Mouse (Mus musculus) heart, embryonic 12.5 days (tissue): ENCODE measurements around the gene Spr. TPM values are rescaled to one million over a fixed set of nuclear protein-coding genes. Genes with fewer than 3 reads are reported as not detected.
"Not testable (repeated sequence)": the region's sequence is repeated elsewhere in the genome, so short reads cannot be mapped to it uniquely, and the experiment has no call there.

Experiments used
- ATAC-seq: fragments of 200-750 bp; cut with Nextera tagmentation; 2 replicates; pipeline ENCODE4 v1.8.0; 2017; ENCODE audit warnings: moderate TSS enrichment, moderate library complexity; ENCODE audit not compliant: insufficient number of reproducible peaks, low FRiP score
- H3K27ac ChIP-seq: fragments of 300-500 bp; sonication (generic); 2 replicates; pipeline ENCODE4 v1.5.1; 2016; ENCODE audit warnings: mild to moderate bottlenecking, moderate library complexity; ENCODE audit not compliant: poor library complexity, severe bottlenecking
- H3K27me3 ChIP-seq: fragments of 300-500 bp; sonication (generic); replicated peaks from 2 replicates; pipeline ENCODE4 v1.6.1; 2016; ENCODE audit warnings: mild to moderate bottlenecking, moderate library complexity
- H3K36me3 ChIP-seq: fragments of 300-500 bp; sonication (generic); 2 replicates; pipeline ENCODE4 v1.6.1; 2016; ENCODE audit warnings: mild to moderate bottlenecking, moderate library complexity
- H3K4me1 ChIP-seq: fragments of 300-500 bp; sonication (generic); replicated peaks from 2 replicates; pipeline ENCODE4 v1.6.1; 2016; ENCODE audit warnings: mild to moderate bottlenecking
- H3K4me2 ChIP-seq: fragments of 300-500 bp; sonication (generic); 2 replicates; pipeline ENCODE4 v1.6.1; 2016; ENCODE audit warnings: mild to moderate bottlenecking, moderate library complexity
- H3K4me3 ChIP-seq: fragments of 300-500 bp; sonication (generic); 2 replicates; pipeline ENCODE4 v1.5.1; 2016; ENCODE audit warnings: mild to moderate bottlenecking
- H3K9ac ChIP-seq: fragments of 300-500 bp; sonication (generic); 2 replicates; pipeline ENCODE4 v1.6.1; 2016; ENCODE audit warnings: mild to moderate bottlenecking, moderate library complexity
- H3K9me3 ChIP-seq: fragments of 300-500 bp; sonication (generic); replicated peaks from 2 replicates; pipeline ENCODE4 v1.6.1; 2016; ENCODE audit warnings: mild to moderate bottlenecking, moderate library complexity
- WGBS: fragments of 180-500 bp; shearing (Covaris S2); methylation state at CpG from one replicate; pipeline ENCODE4 v1.1.7; 2016; 5-methylcytosine and 5-hydroxymethylcytosine counted together
- polyA plus RNA-seq: library from polyadenylated mRNA; unstranded; fragments of >200 nt; fragmentation: Nextera tagmentation; extraction: Ambion mirVana; gene quantifications from 2 replicates; pipeline ENCODE4 v1.2.1, GENCODE M21; 2016

The Spr gene
- polyA plus RNA-seq: 51.2 and 53.7 TPM in 2 replicates

DNA sequence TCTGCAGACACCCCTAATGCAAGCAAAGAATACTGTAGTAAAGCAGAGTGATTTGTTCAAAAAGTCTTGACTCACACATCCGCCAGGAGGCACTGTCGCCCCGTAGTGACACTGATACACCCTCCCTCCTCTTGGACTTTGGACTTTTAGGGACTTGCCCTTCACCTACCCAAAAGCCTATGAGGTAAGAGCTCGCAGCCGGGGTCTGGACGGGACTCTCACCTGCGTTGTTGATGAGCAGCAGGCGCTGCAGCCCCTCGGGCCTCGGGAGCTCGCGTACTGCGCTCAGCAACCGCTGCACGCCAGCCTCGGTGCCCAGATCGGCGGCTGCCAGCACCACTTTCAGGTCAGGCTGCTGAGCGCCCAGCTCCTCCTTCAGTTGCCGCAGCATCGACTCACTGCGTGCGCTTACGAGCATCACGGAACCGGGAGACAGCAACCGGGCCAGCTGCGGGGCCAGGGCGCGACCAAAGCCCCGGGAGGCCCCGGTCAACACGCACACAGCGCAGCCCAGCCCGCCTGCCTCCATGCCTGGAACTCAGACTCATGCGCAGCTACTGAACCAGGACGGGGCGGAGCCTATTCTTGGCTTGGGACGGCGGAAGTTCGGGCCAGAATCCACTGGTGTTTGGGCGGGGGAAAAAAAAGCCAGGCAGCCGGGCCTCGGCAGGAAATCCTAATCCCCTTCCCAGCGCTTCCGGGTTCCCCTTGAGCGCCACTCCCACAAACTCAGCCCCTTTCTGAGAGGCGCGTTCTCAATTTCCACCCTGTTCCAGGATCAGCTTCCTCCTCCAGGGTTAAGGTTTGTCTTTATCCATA, at the start of gene Spr:
Spr (minus strand) TSS at position 550 of the 819 bp plus-strand sequence.
- no peaks in the 10 kb centered on the region for H3K27me3 ChIP-seq
- peak within 1 kb of the TSS; percentile 82 for H3K9ac ChIP-seq
- peak within 1 kb of the TSS; percentile 93 for H3K27ac ChIP-seq
- H3K4me3 ChIP-seq: peak within 1 kb of the TSS; percentile 89
- peaks cover 24% of the 10 kb centered on the region for H3K36me3 ChIP-seq
- peak within 1 kb of the TSS; percentile 66 for H3K4me2 ChIP-seq
- H3K9me3 ChIP-seq: no peaks in the 10 kb centered on the region
- WGBS: under 1% methylated on average over 49 of the region's 49 CpGs
- peaks cover 8% of the 10 kb centered on the region for H3K4me1 ChIP-seq
- peak; percentile 93 for ATAC-seq

DNA sequence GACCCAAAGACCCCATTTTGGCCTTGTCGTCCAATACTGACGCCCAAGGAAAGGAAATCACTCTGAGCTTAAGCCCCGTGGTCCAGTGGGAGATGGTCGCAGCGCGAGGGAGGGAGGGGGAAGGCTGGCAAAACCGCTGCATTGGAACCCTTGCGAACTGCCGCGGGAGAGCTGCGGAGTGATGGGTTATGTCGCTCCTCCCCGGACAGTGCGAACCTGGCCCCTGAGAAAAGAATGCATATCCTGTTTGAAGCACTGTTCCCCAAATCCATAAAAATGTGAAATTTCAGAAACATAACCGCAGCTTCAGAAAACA, 49.1 kb upstream of the Spr start:
- Histone ChIP-seq H3K4me1 (peaks cover 31% of the 10 kb centered on the region), H3K36me3 (no peaks in the 10 kb centered on the region), H3K27me3 (peaks cover 89% of the 10 kb centered on the region), H3K4me3 (peak overlapping the region; percentile 48; the same call in 1 of the 2 replicates), H3K9me3 (no peaks in the 10 kb centered on the region), H3K27ac (no peak overlapping the region), H3K4me2 (peak overlapping the region; percentile 81; the same call in 1 of the 2 replicates), H3K9ac (no peak overlapping the region)
- no peak for ATAC-seq
- WGBS: 0% methylated on average over 15 of the region's 15 CpGs

DNA sequence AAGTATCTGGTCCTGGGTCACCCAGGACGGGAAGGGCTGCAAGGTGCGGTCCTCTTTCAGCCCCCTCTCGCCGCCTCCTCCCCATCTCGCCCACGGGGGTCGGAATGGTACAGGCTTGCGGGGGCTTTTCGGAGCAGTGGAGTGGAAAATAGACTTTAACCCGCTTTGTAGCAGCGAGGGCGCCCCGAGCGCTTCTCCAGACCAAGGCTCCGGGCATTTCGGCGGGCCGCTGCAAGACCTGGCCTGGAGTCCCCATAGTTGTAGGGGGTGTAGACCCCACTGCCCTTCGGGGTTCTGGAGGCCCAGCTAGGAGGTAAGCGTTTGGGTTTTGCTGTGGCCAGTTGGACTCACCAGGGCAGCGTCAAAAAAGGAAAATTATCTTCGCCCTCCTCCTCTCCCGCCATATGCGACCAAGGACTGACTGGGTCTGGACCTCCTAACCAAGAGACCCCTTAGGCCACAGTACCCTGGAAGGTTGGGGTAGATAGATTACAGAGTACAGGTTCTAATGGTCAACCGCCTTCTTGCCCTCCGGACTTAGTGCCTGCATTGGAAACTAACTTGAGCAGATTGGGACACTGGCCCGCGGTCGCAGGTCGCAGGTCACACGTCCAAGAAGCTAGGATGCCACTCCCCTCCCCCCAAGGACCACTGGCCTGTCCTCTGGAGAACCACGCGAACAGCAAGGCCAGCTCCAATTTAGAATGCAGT, 48.6 kb upstream of the Spr start:
- ATAC-seq: no peak
- Histone ChIP-seq H3K9ac (no peak overlapping the region), H3K27ac (no peak overlapping the region), H3K27me3 (peaks cover 89% of the 10 kb centered on the region), H3K4me3 (no peak overlapping the region; the same call in 1 of the 2 replicates), H3K36me3 (no peaks in the 10 kb centered on the region), H3K9me3 (no peaks in the 10 kb centered on the region), H3K4me2 (peak overlapping the region; percentile 15), H3K4me1 (peaks cover 31% of the 10 kb centered on the region)
- WGBS: 2% methylated on average over 33 of the region's 33 CpGs

DNA sequence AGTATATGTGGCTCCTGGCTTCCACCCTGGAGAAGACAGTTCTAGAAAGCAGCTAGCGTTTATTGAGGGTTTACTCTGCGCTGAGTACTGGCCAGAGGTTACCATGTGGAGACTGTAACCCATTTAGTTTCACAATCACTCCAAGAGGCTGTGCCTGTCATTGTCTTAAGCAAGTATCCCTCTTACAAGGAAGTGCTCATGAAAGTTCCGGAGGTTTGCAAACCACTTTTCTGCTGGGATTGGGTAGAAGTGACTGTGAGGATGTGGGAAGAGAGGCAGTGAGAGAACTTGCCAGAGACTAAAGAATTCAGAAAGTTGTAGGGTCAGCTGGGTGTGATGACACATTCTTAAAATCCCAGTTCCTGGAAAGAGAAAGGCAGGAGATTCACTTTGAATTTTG, 46.4 kb upstream of the Spr start:
- Histone ChIP-seq H3K27me3 (peaks cover 83% of the 10 kb centered on the region), H3K4me1 (peaks cover 20% of the 10 kb centered on the region), H3K4me2 (no peak overlapping the region), H3K9ac (no peak overlapping the region), H3K27ac (no peak overlapping the region), H3K4me3 (no peak overlapping the region), H3K36me3 (no peaks in the 10 kb centered on the region), H3K9me3 (no peaks in the 10 kb centered on the region)
- WGBS: 48% methylated on average over 3 of the region's 3 CpGs
- no peak for ATAC-seq

DNA sequence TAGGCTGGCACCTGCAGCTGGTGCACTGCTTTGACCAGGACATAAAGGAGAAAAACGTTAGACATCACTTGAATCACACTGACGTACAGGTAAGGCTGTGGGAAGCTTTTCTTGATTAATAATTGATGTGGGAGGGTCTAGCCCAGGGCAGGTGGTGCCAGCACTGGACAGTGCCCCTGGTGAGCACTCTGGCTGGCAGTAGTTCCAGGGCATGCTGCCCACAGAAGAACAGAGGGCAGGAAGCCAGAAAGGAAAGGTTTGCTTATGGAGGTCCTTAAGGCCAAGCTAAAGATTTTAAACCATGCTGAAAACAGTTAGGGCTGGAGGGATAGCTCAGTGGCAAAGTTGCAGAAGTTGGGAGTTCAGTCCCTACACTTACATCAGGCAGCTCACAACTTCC, 42.5 kb upstream of the Spr start:
- Histone ChIP-seq H3K36me3 (no peaks in the 10 kb centered on the region), H3K27me3 (peaks cover 69% of the 10 kb centered on the region), H3K9ac (no peak overlapping the region), H3K4me2 (no peak overlapping the region), H3K4me3 (no peak overlapping the region), H3K27ac (no peak overlapping the region), H3K4me1 (no peaks in the 10 kb centered on the region), H3K9me3 (no peaks in the 10 kb centered on the region)
- WGBS: 39% methylated on average over 2 of the region's 2 CpGs
- no peak for ATAC-seq

DNA sequence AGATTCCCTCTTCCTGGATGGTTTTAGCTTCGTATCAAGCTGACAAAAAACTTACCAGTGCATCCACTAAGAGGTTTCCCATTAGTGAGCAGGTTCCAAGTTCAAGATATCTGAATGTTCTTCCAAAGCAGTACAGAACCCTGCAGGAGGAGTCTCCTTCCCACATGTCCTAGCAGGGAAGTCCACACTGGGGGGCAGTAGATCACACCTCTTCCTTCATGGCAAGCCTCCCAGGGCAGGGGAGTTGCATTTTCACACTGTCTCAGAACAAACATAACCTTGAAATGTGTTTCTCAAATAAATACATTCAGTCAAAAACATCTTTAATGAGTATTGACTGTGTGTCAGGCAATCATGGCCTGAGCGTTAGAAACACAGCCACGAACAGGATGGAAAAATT, 42.0 kb upstream of the Spr start:
- Histone ChIP-seq H3K9ac (no peak overlapping the region), H3K9me3 (no peaks in the 10 kb centered on the region), H3K36me3 (no peaks in the 10 kb centered on the region), H3K4me1 (no peaks in the 10 kb centered on the region), H3K27ac (no peak overlapping the region), H3K4me2 (no peak overlapping the region), H3K27me3 (peaks cover 66% of the 10 kb centered on the region), H3K4me3 (no peak overlapping the region)
- 54% methylated on average over 3 of the region's 3 CpGs for WGBS
- ATAC-seq: no peak

DNA sequence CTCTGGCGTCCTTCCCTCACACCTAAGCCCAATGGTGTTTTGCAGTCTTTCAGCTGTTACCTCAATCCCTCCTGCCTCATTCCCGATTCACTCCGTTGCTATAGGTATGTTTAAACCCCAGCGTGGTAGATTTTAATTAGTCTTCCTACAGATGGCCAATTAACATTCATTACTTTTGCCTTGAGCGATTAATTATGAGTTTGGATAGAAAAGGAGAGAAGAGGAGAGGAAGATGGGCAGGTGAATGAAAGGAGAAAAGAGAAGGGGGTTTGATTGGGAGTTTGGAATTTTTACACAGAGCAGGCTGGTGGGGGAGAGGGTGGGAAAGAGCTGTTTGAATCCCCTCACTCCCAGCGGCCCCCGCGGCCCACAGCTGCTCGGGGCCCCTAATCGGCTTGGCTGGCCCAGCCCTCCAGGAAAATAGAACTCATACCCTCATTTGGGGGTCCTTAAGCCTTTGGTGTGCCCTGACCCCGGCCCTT, 27.9 kb upstream of the Spr start:
- H3K36me3 ChIP-seq: no peaks in the 10 kb centered on the region
- no peak overlapping the region for H3K4me2 ChIP-seq
- H3K4me3 ChIP-seq: no peak overlapping the region
- H3K9ac ChIP-seq: no peak overlapping the region
- WGBS: 46% methylated on average over 11 of the region's 11 CpGs
- no peak for ATAC-seq
- H3K27me3 ChIP-seq: peaks cover 34% of the 10 kb centered on the region
- H3K9me3 ChIP-seq: no peaks in the 10 kb centered on the region
- H3K27ac ChIP-seq: no peak overlapping the region
- H3K4me1 ChIP-seq: no peaks in the 10 kb centered on the region

DNA sequence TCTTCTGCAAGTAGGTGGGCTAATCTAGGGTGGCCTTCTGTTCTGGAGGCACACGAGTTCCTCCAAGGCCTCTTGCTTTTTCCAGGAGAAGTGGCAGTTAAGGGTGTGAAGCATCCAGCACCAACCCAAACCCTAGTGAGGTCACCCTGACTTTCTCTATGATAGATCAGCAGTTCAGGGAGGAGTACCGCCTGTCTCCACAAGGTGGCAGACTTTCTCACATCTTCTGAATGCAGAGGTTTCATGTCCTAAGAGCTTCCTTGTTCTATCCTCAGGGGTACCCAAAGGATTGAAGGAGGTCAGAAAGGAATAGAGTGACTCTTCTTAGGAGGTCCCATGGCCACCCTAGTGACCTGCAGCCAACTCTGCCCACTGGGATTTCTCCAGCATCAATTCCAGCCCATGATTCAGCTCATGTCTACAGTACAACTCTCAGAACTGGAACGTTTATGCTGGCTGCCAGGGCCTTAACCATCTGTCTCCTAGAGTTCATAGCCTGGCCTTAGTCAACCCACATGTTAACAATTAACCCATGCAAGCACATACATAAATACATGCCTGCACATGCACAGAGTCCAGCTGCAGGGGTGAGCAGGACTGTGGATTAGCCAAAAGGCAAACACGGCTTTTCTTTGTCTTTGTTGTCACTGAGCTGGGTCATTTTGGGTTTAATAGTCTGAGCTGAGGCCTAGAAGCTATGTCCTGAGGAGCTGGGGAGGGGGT, 22.8 kb upstream of the Spr start:
- no peaks in the 10 kb centered on the region for H3K36me3 ChIP-seq
- H3K4me3 ChIP-seq: no peak overlapping the region
- H3K27ac ChIP-seq: no peak overlapping the region
- no peak for ATAC-seq
- H3K9me3 ChIP-seq: no peaks in the 10 kb centered on the region
- H3K27me3 ChIP-seq: peaks cover 18% of the 10 kb centered on the region; the same call in 1 of the 2 replicates
- WGBS: 46% methylated on average over 4 of the region's 4 CpGs
- no peaks in the 10 kb centered on the region for H3K4me1 ChIP-seq
- H3K9ac ChIP-seq: no peak overlapping the region
- H3K4me2 ChIP-seq: no peak overlapping the region

DNA sequence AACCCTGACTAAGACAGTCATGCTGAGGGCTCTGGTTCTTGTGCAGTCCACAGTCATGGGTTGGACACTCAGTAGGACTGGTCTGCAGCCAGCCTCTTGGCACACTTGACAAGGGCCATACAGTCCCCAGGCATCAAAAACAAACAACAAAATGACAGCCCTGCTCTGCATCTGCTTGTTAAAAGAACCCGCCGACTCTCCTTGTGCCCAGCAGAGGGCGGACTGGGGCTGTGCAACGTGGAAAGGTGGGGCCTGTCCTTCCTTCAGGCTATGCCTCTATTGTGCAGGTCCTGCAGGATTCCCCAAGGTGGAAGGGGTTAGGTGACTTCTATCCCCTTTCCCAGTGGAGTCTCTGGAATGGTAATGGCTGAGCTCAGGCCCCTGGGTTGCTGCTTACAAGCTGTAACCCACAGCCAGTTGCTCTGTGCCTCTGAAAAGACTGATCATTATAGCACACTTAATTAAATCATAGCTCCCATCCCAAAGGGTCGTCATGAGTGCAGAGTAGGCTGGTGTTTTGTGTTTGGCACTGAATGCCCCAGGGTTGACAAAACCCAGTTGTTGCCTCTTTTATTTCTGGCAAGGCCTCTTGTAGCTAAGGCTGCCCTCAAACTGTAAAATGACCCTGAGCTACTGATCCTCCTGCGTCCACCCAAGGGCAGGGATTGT, 21.7 kb upstream of the Spr start:
- not testable (repeated sequence) for H3K9me3 ChIP-seq, H3K36me3 ChIP-seq, H3K27ac ChIP-seq, H3K4me1 ChIP-seq, H3K27me3 ChIP-seq, H3K4me3 ChIP-seq, ATAC-seq, H3K9ac ChIP-seq, H3K4me2 ChIP-seq
- WGBS: 22% methylated on average over 6 of the region's 6 CpGs

DNA sequence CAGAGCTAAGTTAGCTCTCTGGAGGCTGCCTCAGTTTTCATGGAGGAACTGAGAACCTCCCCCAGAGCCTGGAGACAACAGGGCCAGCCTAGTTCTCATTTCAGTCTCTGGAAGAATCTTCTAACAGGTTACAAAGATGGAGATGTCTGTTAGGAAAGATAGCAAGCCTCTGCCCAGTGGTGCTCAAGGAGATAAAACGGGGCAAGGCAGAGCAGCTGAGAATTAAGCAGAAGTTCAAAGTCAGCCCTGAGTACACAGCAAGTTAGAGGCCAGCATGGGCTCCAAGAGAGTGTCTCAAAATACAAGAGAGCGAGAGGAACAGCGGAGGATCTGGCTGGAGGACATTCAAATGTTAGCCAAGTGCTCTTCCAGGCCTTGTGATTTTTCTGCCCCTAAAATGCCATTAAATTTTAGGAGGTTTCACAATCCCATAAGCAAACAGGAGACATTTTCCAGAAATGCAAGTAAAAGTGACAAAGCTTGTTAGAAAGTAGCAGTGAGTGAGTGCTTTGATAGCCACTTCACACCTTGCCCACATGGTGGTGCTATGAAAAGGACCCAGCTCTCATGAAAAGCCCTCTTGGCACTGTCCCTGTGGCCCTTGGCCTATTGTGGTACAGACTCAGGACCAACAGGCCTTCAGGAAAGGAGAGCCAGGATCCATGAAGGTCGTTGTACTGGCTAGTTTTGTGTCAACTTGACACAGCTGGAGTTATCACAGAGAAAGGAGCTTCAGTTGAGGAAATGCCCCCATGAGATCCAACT, 20.7 kb upstream of the Spr start:
- 69% methylated on average over 4 of the region's 4 CpGs for WGBS
- not testable (repeated sequence) for H3K4me3 ChIP-seq, H3K27me3 ChIP-seq, H3K27ac ChIP-seq, H3K4me2 ChIP-seq, H3K36me3 ChIP-seq, ATAC-seq, H3K9me3 ChIP-seq, H3K9ac ChIP-seq
- H3K4me1 ChIP-seq: peaks cover 12% of the 10 kb centered on the region
